Mouse (Mus musculus) testis, adult 10 weeks (tissue): ENCODE measurements around the gene Amigo3. TPM values are rescaled to one million over a fixed set of nuclear protein-coding genes. Genes with fewer than 3 reads are reported as not detected.

Experiments used
- polyA plus RNA-seq: library from polyadenylated mRNA; stranded (reverse); fragments of 350-450 nt; fragmentation: Illumina TruSeq; extraction: RNeasy Lipid Tissue Mini Kit (QIAGEN cat#74804); gene quantifications from one replicate; pipeline ENCODE4 v1.2.3, GENCODE M21; 2014; ENCODE audit warnings: low read depth, low replicate concordance

The Amigo3 gene
- polyA plus RNA-seq, result 0.10 TPM

DNA sequence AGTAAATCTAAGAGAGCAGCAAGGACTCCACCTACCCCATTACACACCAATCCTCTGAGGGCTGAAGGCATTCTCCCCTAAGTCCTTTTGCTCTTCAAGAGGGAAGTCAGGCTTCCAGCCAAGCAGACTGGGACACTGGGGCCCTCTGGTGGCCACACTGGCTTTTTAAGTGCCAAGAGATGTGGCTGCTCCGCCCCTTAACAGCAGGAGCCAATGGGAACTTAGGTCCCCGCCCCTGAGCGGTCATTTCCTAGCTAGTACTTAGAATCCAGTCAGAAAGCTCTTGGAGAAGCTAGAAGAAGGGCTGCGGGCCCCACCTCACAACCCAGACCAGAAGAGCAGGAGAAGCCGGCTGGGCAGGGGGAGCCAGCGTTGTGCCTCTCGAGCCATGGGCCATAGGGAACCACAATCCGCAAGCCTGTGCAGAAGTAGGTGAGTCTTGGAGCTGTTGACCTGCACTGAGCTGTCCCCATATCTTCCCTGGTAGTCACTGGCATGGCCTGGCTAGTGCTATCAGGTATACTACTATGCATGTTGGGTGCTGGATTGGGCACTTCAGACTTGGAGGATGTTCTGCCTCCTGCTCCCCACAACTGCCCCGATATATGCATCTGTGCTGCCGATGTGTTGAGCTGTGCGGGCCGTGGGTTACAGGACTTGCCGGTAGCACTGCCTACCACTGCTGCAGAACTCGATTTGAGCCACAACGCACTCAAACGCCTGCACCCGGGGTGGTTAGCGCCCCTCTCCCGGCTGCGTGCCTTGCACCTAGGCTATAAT is at the start of gene Amigo3:
Gene Amigo3, plus strand, starts transcription at position 275 of the 780 bp plus-strand sequence.

DNA sequence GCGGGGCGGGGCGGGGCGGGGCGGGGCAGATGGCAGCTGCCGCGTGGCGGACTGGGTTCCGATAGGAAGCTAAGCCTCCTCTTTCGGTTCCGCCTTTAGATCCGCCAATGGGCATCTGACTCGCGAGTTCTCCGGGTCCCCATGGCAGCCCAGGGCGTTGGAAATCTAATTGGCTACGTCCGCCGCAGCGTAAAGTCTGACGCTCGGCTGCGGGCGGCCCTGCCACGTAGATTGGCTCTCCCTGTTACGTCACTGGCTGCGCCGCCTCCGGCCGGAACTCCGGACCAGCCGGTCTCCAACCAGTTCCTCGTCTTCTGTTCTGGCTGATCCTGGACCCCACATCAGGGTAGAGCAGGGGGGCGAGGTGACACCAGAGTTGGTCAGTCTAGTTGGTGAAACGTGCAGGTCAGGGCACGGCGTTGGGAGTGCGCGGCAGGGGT is 3.9 kb upstream of the Amigo3 start, which contains the start of gene Gmppb:
Gene Gmppb, plus strand, starts transcription at position 227 of the 440 bp plus-strand sequence.

GRCm38 (mm10) chr9:108080168-108080567 is 27.2 kb downstream of the Amigo3 start, which contains the start of gene Mst1:
TSS of gene Mst1 (plus strand) at chr9:108080436.

DNA sequence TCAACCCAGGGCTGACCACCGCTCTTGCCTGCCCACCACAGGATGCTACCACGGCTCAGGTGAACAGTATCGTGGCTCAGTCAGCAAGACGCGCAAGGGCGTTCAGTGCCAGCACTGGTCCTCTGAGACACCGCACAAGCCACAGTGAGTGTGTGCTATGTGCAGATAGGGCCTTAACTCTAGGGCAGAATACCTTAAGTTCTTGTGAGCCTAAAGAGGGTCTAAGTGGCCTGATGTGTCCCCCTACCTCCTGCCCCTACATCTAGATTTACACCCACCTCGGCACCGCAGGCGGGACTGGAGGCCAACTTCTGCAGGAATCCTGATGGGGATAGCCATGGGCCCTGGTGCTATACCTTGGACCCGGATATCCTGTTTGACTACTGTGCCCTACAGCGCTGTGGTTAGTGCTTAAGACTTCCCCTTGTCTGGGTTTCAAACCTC is 30.1 kb downstream of the Amigo3 start, which contains the start of gene Rnf123:
Gene Rnf123, minus strand, starts transcription at position 359 of the 444 bp plus-strand sequence.

GRCm38 (mm10) chr9:108094184-108094941 is 41.4 kb downstream of the Amigo3 start, which contains the start of gene Apeh:
TSS of gene Apeh (minus strand) at chr9:108094606.

Other genes with a start within 250 kb of the Amigo3 start
- 130 TPM for gene Rbm6, start 179.9 kb upstream of the Amigo3 start, polyA plus RNA-seq
- gene Mon1a, start 165.0 kb upstream of the Amigo3 start, polyA plus RNA-seq, result not detected
- gene Mst1r, start 146.3 kb upstream of the Amigo3 start, polyA plus RNA-seq, result 0.08 TPM
- gene Actl11, start 124.7 kb upstream of the Amigo3 start, polyA plus RNA-seq, result 69.0 TPM
- 0.48 TPM for gene Camkv, start 117.5 kb upstream of the Amigo3 start, polyA plus RNA-seq
- 2.3 TPM for gene Traip, start 103.0 kb upstream of the Amigo3 start, polyA plus RNA-seq
- not detected for gene Uba7, start 77.7 kb upstream of the Amigo3 start, polyA plus RNA-seq
- not detected for gene Gm20661, start 70.1 kb upstream of the Amigo3 start, polyA plus RNA-seq
- not detected for gene Inka1, start 67.3 kb upstream of the Amigo3 start, polyA plus RNA-seq
- gene Cdhr4, start 60.7 kb upstream of the Amigo3 start, polyA plus RNA-seq, result 65.6 TPM
- gene Gm20662, start 56.8 kb upstream of the Amigo3 start, polyA plus RNA-seq, result 18.1 TPM
- gene Ip6k1, start 50.7 kb upstream of the Amigo3 start, polyA plus RNA-seq, result 76.6 TPM
- gene Gmppb, start 3.9 kb upstream of the Amigo3 start, polyA plus RNA-seq, result 1.0 TPM
- not detected for gene Mst1, start 27.3 kb downstream of the Amigo3 start, polyA plus RNA-seq
- 1.8 TPM for gene Rnf123, start 30.2 kb downstream of the Amigo3 start, polyA plus RNA-seq
- 6.3 TPM for gene Apeh, start 41.4 kb downstream of the Amigo3 start, polyA plus RNA-seq
- gene Bsn, start 137.2 kb downstream of the Amigo3 start, polyA plus RNA-seq, result 0.27 TPM
- 10.4 TPM for gene Dag1, start 210.8 kb downstream of the Amigo3 start, polyA plus RNA-seq
- gene Nicn1, start 237.3 kb downstream of the Amigo3 start, polyA plus RNA-seq, result 24.1 TPM
- 1.4 TPM for gene Amt, start 243.7 kb downstream of the Amigo3 start, polyA plus RNA-seq